Mouse (Mus musculus) thymus, adult 2 months (tissue): Measurements from ENCODE around the gene Gm20388. TPM values are rescaled to one million over a fixed set of nuclear protein-coding genes. Genes with fewer than 3 reads are reported as not detected.

Source experiments
- DNase-seq: peaks from one replicate; pipeline ENCODE4 v3.0.0; 2021
- H3K27ac ChIP-seq: fragments of 200-500 bp; 2 replicates; pipeline ENCODE4 v1.5.1; 2012; ENCODE audit warnings: low read length, control low read depth; ENCODE audit not compliant: control insufficient read depth, insufficient read depth
- H3K27me3 ChIP-seq: fragments of 200-500 bp; 2 replicates; pipeline ENCODE4 v1.6.1; 2012; ENCODE audit warnings: mild to moderate bottlenecking, low read length, moderate library complexity, mixed read lengths; ENCODE audit not compliant: control insufficient read depth, insufficient read depth
- H3K36me3 ChIP-seq: fragments of 200-500 bp; 2 replicates; pipeline ENCODE4 v1.6.1; 2012; ENCODE audit warnings: mild to moderate bottlenecking, low read length, moderate library complexity; ENCODE audit not compliant: control insufficient read depth, insufficient read depth
- H3K4me1 ChIP-seq: fragments of 200-500 bp; replicated peaks from 2 replicates; pipeline ENCODE4 v1.6.1; 2012; ENCODE audit warnings: low read length; ENCODE audit not compliant: control insufficient read depth, insufficient read depth
- H3K4me3 ChIP-seq: fragments of 200-500 bp; 2 replicates; pipeline ENCODE4 v1.5.1; 2012; ENCODE audit warnings: mild to moderate bottlenecking, low read length, control low read depth, moderate library complexity; ENCODE audit not compliant: control insufficient read depth, insufficient read depth
- CTCF ChIP-seq: fragments of 200-500 bp; IDR thresholded peaks from 2 replicates; pipeline ENCODE4 v1.5.1; 2012; ENCODE audit warnings: mild to moderate bottlenecking, control low read depth, low read length, moderate library complexity, borderline replicate concordance; ENCODE audit not compliant: control insufficient read depth, poor library complexity, insufficient read depth; ENCODE audit errors: extremely low read depth
- POLR2A ChIP-seq: fragments of 200-500 bp; IDR thresholded peaks from 2 replicates; pipeline ENCODE4 v1.6.1; 2012; ENCODE audit warnings: mild to moderate bottlenecking, low read length, control low read depth, moderate library complexity; ENCODE audit not compliant: control insufficient read depth, poor library complexity, insufficient read depth; ENCODE audit errors: extremely low read depth
- WGBS: fragments of 180-500 bp; shearing (Covaris S2); methylation state at CpG from one replicate; pipeline ENCODE4 v1.1.7; 2018; 5-methylcytosine and 5-hydroxymethylcytosine counted together
- polyA plus RNA-seq: library from polyadenylated mRNA; depleted of rRNA; stranded (reverse); fragments of >200 nt; gene quantifications from 2 replicates; pipeline ENCODE4 v1.2.3, GENCODE M21; 2012

Gm20388 gene
- polyA plus RNA-seq, 1 experiment = 103 TPM

- H3K4me3 ChIP-seq = no peak overlapping the region
These were observed 1450.5 kb downstream of the Gm20388 start for GRCm38 (mm10) chr8:121361166-121361565.

DNA sequence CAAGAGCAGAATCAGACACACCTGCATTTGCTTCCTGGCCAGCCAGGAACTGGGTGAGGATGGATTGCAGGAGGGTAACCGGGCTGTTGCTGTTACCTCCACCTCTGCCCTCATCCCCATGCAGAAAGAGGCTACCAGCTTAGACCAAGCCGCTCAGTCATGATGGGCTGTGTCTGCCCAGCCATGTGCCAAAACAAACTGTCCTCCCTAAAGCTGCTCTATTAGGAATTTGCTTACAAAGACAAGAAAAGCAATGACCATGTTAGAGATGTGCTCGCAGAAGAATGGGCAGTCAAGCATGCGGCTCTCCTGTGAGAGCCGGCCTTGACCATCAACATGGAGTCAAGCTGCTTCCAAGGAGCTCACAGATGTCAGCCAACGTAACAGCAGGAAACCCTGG lies 1454.0 kb downstream of the Gm20388 start:
- WGBS = 95% methylated on average over 6 of the region's 6 CpGs
- no peak for DNase-seq
- Histone ChIP-seq H3K4me3 (no peak overlapping the region), H3K4me1 (no peaks in the 10 kb centered on the region), H3K36me3 (no peaks in the 10 kb centered on the region), H3K27me3 (no peaks in the 10 kb centered on the region), H3K27ac (no peak overlapping the region)
- TF ChIP-seq CTCF (no peak), POLR2A (no peak)

More at GRCm38 (mm10) chr8:121361166-121361565, 1450.5 kb downstream of the Gm20388 start:
- WGBS = 91% methylated on average over 8 of the region's 8 CpGs
- DNase-seq = no peak
- Histone ChIP-seq H3K27ac (no peak overlapping the region), H3K36me3 (no peaks in the 10 kb centered on the region), H3K27me3 (no peaks in the 10 kb centered on the region), H3K4me1 (no peaks in the 10 kb centered on the region)
- TF ChIP-seq CTCF (no peak), POLR2A (no peak)

DNA sequence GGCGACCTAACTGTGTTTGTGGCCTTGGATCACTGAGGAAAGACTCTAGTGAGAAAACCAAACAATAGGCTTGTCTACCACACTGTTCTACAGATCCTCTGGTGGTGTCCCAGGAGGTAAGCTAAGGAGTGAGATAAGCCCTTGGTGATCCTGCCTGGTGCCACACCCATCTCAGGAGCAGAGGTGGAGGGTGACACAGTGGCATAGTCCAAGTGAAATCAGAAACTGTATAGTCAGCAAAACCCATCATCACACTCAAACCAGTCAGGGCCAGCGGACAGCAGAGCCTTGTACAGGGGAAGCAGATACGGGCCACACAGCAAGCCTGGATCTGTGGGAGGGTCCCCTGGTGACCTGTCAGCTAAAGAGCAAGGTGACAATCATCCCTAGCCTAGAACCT lies 1454.5 kb downstream of the Gm20388 start:
- WGBS = 90% methylated on average over 3 of the region's 3 CpGs

DNA sequence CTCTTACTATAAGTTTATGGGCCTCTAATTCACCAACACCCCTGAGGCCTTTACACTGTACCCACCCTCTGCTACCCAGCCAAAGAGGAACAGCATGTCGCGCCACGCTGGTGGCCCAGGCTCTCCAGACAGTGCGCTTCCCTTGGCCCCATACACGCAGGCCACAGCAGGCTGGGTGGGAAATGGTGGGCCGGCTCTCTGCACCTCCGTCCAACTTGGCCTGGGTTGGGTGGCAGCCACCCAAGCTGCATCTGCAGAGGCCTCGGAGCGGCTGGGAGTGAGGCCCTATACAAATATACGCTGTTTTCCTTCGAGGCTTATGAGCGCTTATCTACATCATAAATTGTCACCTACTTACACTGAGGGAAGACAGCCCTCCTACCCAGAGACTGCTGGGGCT lies 1456.0 kb downstream of the Gm20388 start:
- no peak overlapping the region for H3K4me3 ChIP-seq
- no peak for DNase-seq
- H3K27ac ChIP-seq = no peak overlapping the region
- WGBS = 40% methylated on average over 12 of the region's 12 CpGs
- no peaks in the 10 kb centered on the region for H3K27me3 ChIP-seq
- H3K36me3 ChIP-seq = no peaks in the 10 kb centered on the region
- H3K4me1 ChIP-seq = no peaks in the 10 kb centered on the region
- TF ChIP-seq POLR2A = no peak
- no peak for TF ChIP-seq CTCF

More for the DNA sequence above, 1454.5 kb downstream of the Gm20388 start:
- Histone ChIP-seq H3K36me3 (no peaks in the 10 kb centered on the region), H3K4me1 (no peaks in the 10 kb centered on the region), H3K27me3 (no peaks in the 10 kb centered on the region), H3K27ac (no peak overlapping the region), H3K4me3 (no peak overlapping the region)
- DNase-seq = no peak
- TF ChIP-seq POLR2A (no peak), CTCF (no peak)

DNA sequence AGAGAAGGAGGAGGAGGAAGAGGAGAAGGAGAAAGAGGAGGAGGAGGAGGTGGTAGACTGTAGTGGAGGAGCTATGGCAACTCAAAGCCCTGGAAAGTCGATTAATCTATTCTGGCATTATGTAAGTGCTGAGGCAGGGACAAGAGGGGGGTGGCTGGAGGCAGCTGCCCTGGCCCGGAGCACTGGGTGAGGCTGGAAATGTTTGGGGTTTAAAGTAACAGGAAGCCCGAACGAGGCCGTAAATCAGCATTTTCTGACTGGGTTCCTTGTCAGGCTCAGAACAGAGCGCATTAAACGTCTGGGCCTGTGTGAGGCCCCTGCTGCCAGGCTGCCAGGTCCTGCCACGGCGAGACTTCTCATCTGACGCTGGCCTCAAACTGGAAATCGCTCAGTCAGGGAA lies 1458.2 kb downstream of the Gm20388 start:
- no peaks in the 10 kb centered on the region for H3K4me1 ChIP-seq
- no peaks in the 10 kb centered on the region for H3K36me3 ChIP-seq
- H3K27ac ChIP-seq = no peak overlapping the region
- no peaks in the 10 kb centered on the region for H3K27me3 ChIP-seq
- DNase-seq = no peak
- TF ChIP-seq CTCF (no peak), POLR2A (no peak)
- WGBS = 4% methylated on average over 11 of the region's 11 CpGs
- no peak overlapping the region for H3K4me3 ChIP-seq

- WGBS = 57% methylated on average over 11 of the region's 11 CpGs
- Histone ChIP-seq H3K27ac (no peak overlapping the region), H3K4me3 (no peak overlapping the region), H3K27me3 (no peaks in the 10 kb centered on the region), H3K4me1 (no peaks in the 10 kb centered on the region), H3K36me3 (no peaks in the 10 kb centered on the region)
- TF ChIP-seq POLR2A = no peak
- no peak for TF ChIP-seq CTCF
- DNase-seq = no peak
These were observed 1458.7 kb downstream of the Gm20388 start for GRCm38 (mm10) chr8:121369378-121369777.

GRCm38 (mm10) chr8:121371287-121371686 lies 1460.6 kb downstream of the Gm20388 start:
- no peak overlapping the region for H3K27ac ChIP-seq
- TF ChIP-seq CTCF (no peak), POLR2A (no peak)
- H3K27me3 ChIP-seq = no peaks in the 10 kb centered on the region
- WGBS = 64% methylated on average over 9 of the region's 9 CpGs
- H3K4me1 ChIP-seq = no peaks in the 10 kb centered on the region
- no peak for DNase-seq
- H3K4me3 ChIP-seq = no peak overlapping the region
- no peaks in the 10 kb centered on the region for H3K36me3 ChIP-seq
